Mouse (Mus musculus) liver, adult 2 months (tissue): Measurements from ENCODE around the gene Olfr1274-ps. TPM values are rescaled to one million over a fixed set of nuclear protein-coding genes. Genes with fewer than 3 reads are reported as not detected.
"Not testable (repeated sequence)": the region's sequence is repeated elsewhere in the genome, so short reads cannot be mapped to it uniquely, and the experiment has no call there.

Experiments
- DNase-seq: peaks from one replicate; pipeline ENCODE4 v3.0.0-alpha.2; 2011; ENCODE audit warnings: low read depth, low spot score; ENCODE audit errors: extremely low read depth
- H3K27ac ChIP-seq: fragments of 200-500 bp; replicated peaks from 2 replicates; pipeline ENCODE4 v1.5.1; 2012; ENCODE audit warnings: low read depth, mild to moderate bottlenecking, control low read depth, inconsistent platforms, low read length; ENCODE audit not compliant: insufficient read depth
- H3K27me3 ChIP-seq: fragments of 200-500 bp; 2 replicates; pipeline ENCODE4 v1.6.1; 2012; ENCODE audit warnings: mild to moderate bottlenecking, moderate library complexity, low read length, inconsistent platforms; ENCODE audit not compliant: control insufficient read depth, insufficient read depth
- H3K36me3 ChIP-seq: fragments of 200-500 bp; 2 replicates; pipeline ENCODE4 v1.6.1; 2012; ENCODE audit warnings: low read length, inconsistent platforms; ENCODE audit not compliant: control insufficient read depth, insufficient read depth
- H3K4me1 ChIP-seq: fragments of 200-500 bp; 2 replicates; pipeline ENCODE4 v1.6.1; 2011; ENCODE audit warnings: low read length; ENCODE audit not compliant: control insufficient read depth, insufficient read depth
- H3K4me3 ChIP-seq: fragments of 200-500 bp; 2 replicates; pipeline ENCODE4 v1.5.1; 2011; ENCODE audit warnings: low read depth, mild to moderate bottlenecking, control low read depth, low read length, moderate library complexity; ENCODE audit not compliant: insufficient read depth
- H3K79me2 ChIP-seq: fragments of 200-500 bp; 2 replicates; pipeline ENCODE4 v1.6.1; 2012; ENCODE audit warnings: inconsistent platforms, mild to moderate bottlenecking, low read length, moderate library complexity; ENCODE audit not compliant: control insufficient read depth, insufficient read depth
- H3K9ac ChIP-seq: fragments of 200-500 bp; 2 replicates; pipeline ENCODE4 v1.6.1; 2012; ENCODE audit warnings: low read depth, mild to moderate bottlenecking, control low read depth, inconsistent platforms, low read length
- CTCF ChIP-seq: fragments of 200-500 bp; IDR thresholded peaks from 2 replicates; pipeline ENCODE4 v1.5.1; 2011; ENCODE audit warnings: low read depth, low read length, control low read depth
- POLR2A ChIP-seq: fragments of 200-500 bp; IDR thresholded peaks from 2 replicates; pipeline ENCODE4 v1.6.1; 2011; ENCODE audit warnings: low read length, control low read depth; ENCODE audit not compliant: insufficient read depth; ENCODE audit errors: extremely low read depth
- WGBS: fragments of 180-500 bp; shearing (Covaris S2); methylation state at CpG from one replicate; pipeline ENCODE4 v1.1.7; 2018; 5-methylcytosine and 5-hydroxymethylcytosine counted together
- polyA plus RNA-seq: library from polyadenylated mRNA; depleted of rRNA; stranded (reverse); fragments of >200 nt; gene quantifications from 2 replicates; pipeline ENCODE4 v1.2.3, GENCODE M21; 2012
- total RNA-seq: library from RNA; depleted of rRNA; stranded (reverse); fragments of >200 nt; gene quantifications from 2 replicates; pipeline ENCODE4 v1.2.3, GENCODE M21; 2014

Olfr1274-ps gene
- total and polyA plus RNA-seq, 2 experiments, result not detected

DNA sequence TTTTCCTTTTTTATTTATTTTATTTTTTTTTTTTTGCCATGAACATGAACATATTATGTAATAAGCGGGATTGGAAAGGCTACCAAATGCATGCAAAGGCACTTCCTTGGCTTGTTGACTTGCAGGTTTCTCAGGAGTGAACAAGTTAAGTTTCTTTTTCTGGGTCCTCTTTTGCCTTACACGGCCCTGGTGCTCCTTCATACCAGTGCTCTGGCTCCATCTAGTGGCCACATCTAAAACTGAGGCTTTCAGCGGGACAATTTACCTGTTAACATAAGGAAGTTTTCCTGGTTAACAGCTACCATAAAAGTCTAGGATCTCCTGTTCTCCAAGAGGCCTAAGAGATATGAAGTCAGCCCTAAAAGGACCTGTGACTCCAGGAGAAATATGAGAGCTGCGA, 31.3 kb downstream of the Olfr1274-ps start:
- H3K9ac ChIP-seq, H3K4me3 ChIP-seq, H3K36me3 ChIP-seq, H3K27me3 ChIP-seq, H3K79me2 ChIP-seq, H3K27ac ChIP-seq, H3K4me1 ChIP-seq, DNase-seq: not testable (repeated sequence)
- no CpG with 5 or more reads among the region's 4 CpGs for WGBS

DNA sequence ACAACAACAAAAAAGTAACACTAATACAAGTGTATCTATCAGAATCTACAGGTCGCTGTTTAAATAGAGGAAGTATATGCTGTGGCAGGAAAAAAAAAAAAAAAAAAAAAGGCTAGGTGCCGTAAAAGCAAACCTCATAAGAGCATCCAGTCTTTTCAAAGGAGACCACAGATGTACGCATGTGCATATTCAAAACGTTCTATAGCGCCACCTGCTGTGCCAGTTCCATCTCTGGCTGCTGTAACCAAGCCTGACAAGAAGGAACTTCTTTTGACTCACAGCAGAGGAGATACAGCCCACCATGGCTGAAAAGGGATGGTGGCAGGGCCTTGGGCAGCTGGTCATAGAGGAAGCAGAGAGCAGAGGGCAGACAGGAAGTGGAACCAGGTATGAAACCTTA, 39.0 kb downstream of the Olfr1274-ps start:
- H3K27me3 ChIP-seq, DNase-seq, H3K79me2 ChIP-seq, H3K36me3 ChIP-seq, H3K27ac ChIP-seq, H3K9ac ChIP-seq, H3K4me1 ChIP-seq, H3K4me3 ChIP-seq: not testable (repeated sequence)
- WGBS, result 100% methylated on average over 1 of the region's 5 CpGs

DNA sequence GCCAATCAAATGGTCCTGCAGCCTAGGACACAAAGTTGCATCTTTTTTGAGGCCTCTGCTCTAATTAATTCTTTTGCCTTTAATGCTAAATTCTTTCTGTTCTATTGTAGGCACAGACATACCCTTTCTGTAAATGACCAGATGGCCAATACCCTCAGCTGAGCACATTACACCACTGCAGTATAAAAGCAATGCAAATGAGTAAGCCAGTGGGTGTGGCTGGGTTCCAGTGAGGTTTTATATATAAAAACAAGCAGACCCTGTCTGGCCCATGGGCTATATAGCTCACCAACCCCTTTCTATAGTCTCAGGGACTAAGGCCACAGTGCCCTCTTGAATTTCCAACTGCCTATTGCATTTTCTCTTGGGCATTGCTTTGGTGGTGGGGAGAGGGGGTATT, 41.7 kb downstream of the Olfr1274-ps start:
- not testable (repeated sequence) for H3K27ac ChIP-seq, H3K36me3 ChIP-seq, H3K27me3 ChIP-seq, H3K9ac ChIP-seq, H3K4me1 ChIP-seq, H3K79me2 ChIP-seq, DNase-seq, H3K4me3 ChIP-seq

DNA sequence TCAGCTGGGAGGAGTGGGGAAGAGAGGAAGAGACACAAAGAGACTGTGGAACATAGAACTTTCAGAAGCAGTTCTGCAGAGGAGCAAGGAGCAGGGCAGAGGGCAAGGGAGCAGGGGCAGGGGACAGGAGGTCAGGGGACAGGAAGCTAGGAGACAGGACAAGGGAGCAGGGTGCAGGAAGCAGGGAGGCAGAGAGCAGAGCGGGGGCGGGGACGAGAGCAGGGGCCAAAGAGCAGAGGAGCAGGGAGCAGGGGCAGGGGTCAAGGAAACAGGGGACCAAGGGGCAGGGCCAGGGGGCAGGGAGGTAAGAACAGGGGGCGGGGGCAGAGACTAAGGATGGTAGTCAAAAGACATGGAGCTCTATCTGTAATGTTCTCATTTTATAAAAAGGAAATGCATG, 43.3 kb downstream of the Olfr1274-ps start:
- WGBS, result 56% methylated on average over 4 of the region's 4 CpGs
- not testable (repeated sequence) for H3K79me2 ChIP-seq, H3K4me1 ChIP-seq, H3K4me3 ChIP-seq, H3K27me3 ChIP-seq, H3K9ac ChIP-seq, H3K27ac ChIP-seq, H3K36me3 ChIP-seq
- DNase-seq, result peak; percentile 37

DNA sequence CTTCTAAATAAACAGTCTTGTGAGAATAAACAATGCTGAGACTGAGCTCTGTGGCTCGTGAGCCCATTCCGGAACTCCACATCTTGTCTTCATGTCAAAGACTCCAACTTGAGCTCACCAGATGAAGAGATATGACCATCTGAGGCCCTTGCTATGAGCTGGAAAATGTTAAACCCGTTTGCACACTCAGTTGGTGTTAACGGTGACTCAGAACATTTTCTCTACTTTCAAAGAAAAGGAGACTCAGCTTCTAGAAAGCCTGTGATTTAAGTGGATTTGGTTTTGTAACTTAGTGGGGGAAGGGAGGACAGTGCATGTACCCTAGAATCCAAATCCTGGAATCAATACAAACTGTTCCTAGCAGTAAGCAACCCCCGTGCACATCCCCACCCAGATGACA, 45.3 kb downstream of the Olfr1274-ps start:
- H3K27me3 ChIP-seq, result no peaks in the 10 kb centered on the region
- peaks cover 3% of the 10 kb centered on the region; the same call in 1 of the 2 replicates for H3K4me1 ChIP-seq
- no peaks in the 10 kb centered on the region for H3K79me2 ChIP-seq
- peaks cover 12% of the 10 kb centered on the region for H3K36me3 ChIP-seq
- no peak for DNase-seq
- no peak overlapping the region for H3K4me3 ChIP-seq
- TF ChIP-seq CTCF (no peak), POLR2A (no peak)
- no peak overlapping the region for H3K27ac ChIP-seq
- 73% methylated on average over 5 of the region's 5 CpGs for whole genome bisulfite sequencing
- H3K9ac ChIP-seq, result no peak overlapping the region

DNA sequence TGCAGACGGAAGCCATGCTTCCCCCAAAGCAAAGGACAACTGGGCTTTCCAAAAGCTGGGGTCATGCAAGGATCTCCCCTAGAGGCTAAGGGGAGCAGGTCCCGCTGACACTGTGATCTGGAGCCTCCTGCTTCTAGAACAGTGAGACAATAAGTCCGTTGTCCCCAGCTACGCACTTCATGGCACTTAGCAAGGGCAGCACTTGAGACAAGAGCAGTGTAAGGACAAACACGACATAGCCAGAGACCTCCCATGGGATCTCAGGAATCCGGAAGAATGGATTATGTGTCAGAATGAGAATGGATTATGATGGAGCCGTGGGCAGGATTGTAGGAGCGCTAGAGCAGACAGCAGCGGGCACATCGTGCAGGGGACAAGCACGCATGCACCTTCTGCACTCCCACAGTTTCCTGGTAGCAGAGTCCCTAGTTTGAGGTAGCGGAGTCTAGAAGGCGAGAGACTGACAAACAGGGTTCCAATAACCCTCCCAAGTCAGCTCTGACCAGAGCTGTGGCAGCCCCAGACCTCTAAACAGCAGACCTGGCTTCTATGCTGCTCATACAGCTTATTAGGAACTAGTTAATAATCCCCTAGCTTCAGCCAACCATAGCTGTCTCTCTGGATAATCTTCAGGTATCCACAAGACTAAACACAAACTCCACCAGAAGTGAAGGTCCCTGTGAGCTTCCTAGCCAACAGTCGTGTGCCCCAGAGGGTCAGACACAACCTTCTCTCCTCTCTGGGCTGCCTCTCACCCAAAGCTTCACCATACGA, 50.7 kb downstream of the Olfr1274-ps start:
- Histone ChIP-seq H3K27ac (no peak overlapping the region), H3K36me3 (peaks cover 35% of the 10 kb centered on the region), H3K9ac (no peak overlapping the region), H3K79me2 (no peaks in the 10 kb centered on the region), H3K27me3 (no peaks in the 10 kb centered on the region), H3K4me3 (no peak overlapping the region), H3K4me1 (no peaks in the 10 kb centered on the region)
- no peak for DNase-seq
- TF ChIP-seq CTCF (no peak), POLR2A (no peak)
- WGBS, result 92% methylated on average over 15 of the region's 15 CpGs
